Mouse (Mus musculus) kidney, embryonic 16.5 days (tissue): ENCODE measurements around the gene Vwa7. TPM values are rescaled to one million over a fixed set of nuclear protein-coding genes. Genes with fewer than 3 reads are reported as not detected.
A peak's percentile ranks its signal among the peaks of the same experiment; 100 is the strongest.
"Not testable (repeated sequence)": the region's sequence is repeated elsewhere in the genome, so short reads cannot be mapped to it uniquely, and the experiment has no call there.

Experiments
- ATAC-seq: fragments of 200-750 bp; cut with Nextera tagmentation; 2 replicates; pipeline ENCODE4 v1.8.0; 2017; ENCODE audit warnings: moderate TSS enrichment; ENCODE audit not compliant: low FRiP score, low TSS enrichment
- H3K27ac ChIP-seq: fragments of 300-500 bp; sonication (generic); 2 replicates; pipeline ENCODE4 v1.5.1; 2014; ENCODE audit warnings: low read length
- H3K27me3 ChIP-seq: fragments of 300-500 bp; sonication (generic); 2 replicates; pipeline ENCODE4 v1.6.1; 2014; ENCODE audit warnings: low read length, control low read depth, mixed read lengths; ENCODE audit not compliant: insufficient read depth
- H3K36me3 ChIP-seq: fragments of 300-500 bp; sonication (generic); 2 replicates; pipeline ENCODE4 v1.6.1; 2014; ENCODE audit warnings: low read length, control low read depth, mixed read lengths; ENCODE audit not compliant: insufficient read depth
- H3K4me1 ChIP-seq: fragments of 300-500 bp; sonication (generic); 2 replicates; pipeline ENCODE4 v1.6.1; 2014; ENCODE audit warnings: low read length, control low read depth, mixed read lengths; ENCODE audit not compliant: insufficient read depth
- H3K4me2 ChIP-seq: fragments of 300-500 bp; sonication (generic); replicated peaks from 2 replicates; pipeline ENCODE4 v1.6.1; 2014; ENCODE audit warnings: low read depth, low read length
- H3K4me3 ChIP-seq: fragments of 300-500 bp; sonication (generic); 2 replicates; pipeline ENCODE4 v1.5.1; 2014; ENCODE audit warnings: mild to moderate bottlenecking, low read length
- H3K9ac ChIP-seq: fragments of 300-500 bp; sonication (generic); replicated peaks from 2 replicates; pipeline ENCODE4 v1.6.1; 2014; ENCODE audit warnings: low read length
- H3K9me3 ChIP-seq: fragments of 300-500 bp; sonication (generic); 2 replicates; pipeline ENCODE4 v1.6.1; 2016; ENCODE audit warnings: low read length, control low read depth
- WGBS: fragments of 180-500 bp; shearing (Covaris S2); extraction: QIAGEN DNeasy Blood & Tissue Kit; methylation state at CpG from one replicate; pipeline ENCODE4 v1.1.7; 2014; 5-methylcytosine and 5-hydroxymethylcytosine counted together
- polyA plus RNA-seq: library from polyadenylated mRNA; unstranded; fragments of >200 nt; fragmentation: Nextera tagmentation; extraction: Ambion mirVana; gene quantifications from 2 replicates; pipeline ENCODE4 v1.2.1, GENCODE M21; 2015

The Vwa7 gene
- polyA plus RNA-seq, 1 experiment from 2014 or later: 0.21 TPM

- 13% methylated on average over 2 of the region's 2 CpGs for WGBS
Measured at GRCm38 (mm10) chr17:34980655-34981054, 35.7 kb upstream of the Vwa7 start.

GRCm38 (mm10) chr17:34981690-34982180, 34.6 kb upstream of the Vwa7 start, which contains the start of gene Lsm2:
TSS of gene Lsm2 (plus strand) at chr17:34981862.
- Histone ChIP-seq H3K4me3 (peak within 1 kb of the TSS; percentile 92), H3K27me3 (no peaks in the 10 kb centered on the region), H3K27ac (peak within 1 kb of the TSS; percentile 99), H3K4me2 (peak within 1 kb of the TSS; percentile 82), H3K36me3 (peaks cover 17% of the 10 kb centered on the region), H3K9me3 (no peaks in the 10 kb centered on the region), H3K9ac (peak within 1 kb of the TSS; percentile 96), H3K4me1 (peaks cover 27% of the 10 kb centered on the region)
- WGBS: 0% methylated on average over 58 of the region's 58 CpGs
- ATAC-seq: peak; percentile 94

More at GRCm38 (mm10) chr17:34980655-34981054, 35.7 kb upstream of the Vwa7 start:
- Histone ChIP-seq H3K27me3 (no peaks in the 10 kb centered on the region), H3K4me2 (peak overlapping the region; percentile 82), H3K9me3 (no peaks in the 10 kb centered on the region), H3K9ac (peak overlapping the region; percentile 96), H3K27ac (peak overlapping the region; percentile 99; the same call in 1 of the 2 replicates), H3K4me3 (peak overlapping the region; percentile 92), H3K4me1 (peaks cover 27% of the 10 kb centered on the region), H3K36me3 (peaks cover 8% of the 10 kb centered on the region; the same call in 1 of the 2 replicates)
- no peak for ATAC-seq

- peak overlapping the region; percentile 99 for H3K27ac ChIP-seq
- H3K4me1 ChIP-seq: peaks cover 27% of the 10 kb centered on the region
- H3K9me3 ChIP-seq: no peaks in the 10 kb centered on the region
- peaks cover 17% of the 10 kb centered on the region for H3K36me3 ChIP-seq
- H3K4me3 ChIP-seq: peak overlapping the region; percentile 92
- peak overlapping the region; percentile 82 for H3K4me2 ChIP-seq
- WGBS: 0% methylated on average over 15 of the region's 15 CpGs
- no peak; the same call in 1 of the 2 replicates for ATAC-seq
- H3K27me3 ChIP-seq: no peaks in the 10 kb centered on the region
- peak overlapping the region; percentile 96 for H3K9ac ChIP-seq
Measured at GRCm38 (mm10) chr17:34982328-34982727, 34.1 kb upstream of the Vwa7 start.

- ATAC-seq: no peak
- H3K9ac ChIP-seq: no peak overlapping the region
- H3K4me1 ChIP-seq: peaks cover 27% of the 10 kb centered on the region
- H3K9me3 ChIP-seq: no peaks in the 10 kb centered on the region
- 67% methylated on average over 2 of the region's 2 CpGs for WGBS
- H3K27ac ChIP-seq: no peak overlapping the region
- H3K4me3 ChIP-seq: no peak overlapping the region
- H3K36me3 ChIP-seq: peaks cover 22% of the 10 kb centered on the region
- H3K27me3 ChIP-seq: no peaks in the 10 kb centered on the region
- no peak overlapping the region for H3K4me2 ChIP-seq
Measured at GRCm38 (mm10) chr17:34984218-34984617, 32.2 kb upstream of the Vwa7 start.

- Histone ChIP-seq H3K9ac (no peak overlapping the region), H3K4me1 (peaks cover 12% of the 10 kb centered on the region), H3K4me2 (no peak overlapping the region), H3K4me3 (no peak overlapping the region), H3K9me3 (peaks cover 3% of the 10 kb centered on the region; the same call in 1 of the 2 replicates), H3K27ac (no peak overlapping the region), H3K27me3 (no peaks in the 10 kb centered on the region), H3K36me3 (peaks cover 39% of the 10 kb centered on the region)
- ATAC-seq: no peak
Measured at GRCm38 (mm10) chr17:34994751-34995150, 21.6 kb upstream of the Vwa7 start.

- H3K27ac ChIP-seq, H3K9ac ChIP-seq, H3K9me3 ChIP-seq, H3K4me3 ChIP-seq, H3K27me3 ChIP-seq, ATAC-seq, H3K4me2 ChIP-seq: not testable (repeated sequence)
- Histone ChIP-seq H3K4me1 (peaks cover 17% of the 10 kb centered on the region), H3K36me3 (peaks cover 37% of the 10 kb centered on the region)
- 83% methylated on average over 4 of the region's 4 CpGs for WGBS
Measured at GRCm38 (mm10) chr17:34995192-34995591, 21.2 kb upstream of the Vwa7 start.

- H3K4me3 ChIP-seq, H3K9ac ChIP-seq, H3K4me2 ChIP-seq, ATAC-seq, H3K9me3 ChIP-seq, H3K27me3 ChIP-seq, H3K27ac ChIP-seq: not testable (repeated sequence)
- H3K36me3 ChIP-seq: peaks cover 30% of the 10 kb centered on the region
- 89% methylated on average over 4 of the region's 4 CpGs for WGBS
- H3K4me1 ChIP-seq: peaks cover 17% of the 10 kb centered on the region
Measured at GRCm38 (mm10) chr17:34995927-34996326, 20.5 kb upstream of the Vwa7 start.

- H3K9ac ChIP-seq: 0 out of 2 replicates have a peak overlapping the region, but pooled peaks have one; percentile 8
- H3K4me1 ChIP-seq: peaks cover 17% of the 10 kb centered on the region
- H3K36me3 ChIP-seq: peaks cover 24% of the 10 kb centered on the region
- no peak for ATAC-seq
- H3K27ac ChIP-seq: no peak overlapping the region
- no peaks in the 10 kb centered on the region for H3K27me3 ChIP-seq
- 0 out of 2 replicates have a peak overlapping the region, but pooled peaks have one; percentile 10 for H3K4me3 ChIP-seq
- 85% methylated on average over 12 of the region's 14 CpGs for WGBS
- H3K9me3 ChIP-seq: peaks cover 3% of the 10 kb centered on the region; the same call in 1 of the 2 replicates
- H3K4me2 ChIP-seq: peak overlapping the region; percentile 29; the same call in 1 of the 2 replicates
Measured at GRCm38 (mm10) chr17:34996411-34997141, 19.8 kb upstream of the Vwa7 start.

GRCm38 (mm10) chr17:34997142-34997483, 19.3 kb upstream of the Vwa7 start:
- Histone ChIP-seq H3K36me3 (peaks cover 24% of the 10 kb centered on the region), H3K4me2 (peak overlapping the region; percentile 29; the same call in 1 of the 2 replicates), H3K4me1 (peaks cover 19% of the 10 kb centered on the region), H3K27ac (no peak overlapping the region), H3K9ac (no peak overlapping the region), H3K9me3 (peaks cover 3% of the 10 kb centered on the region; the same call in 1 of the 2 replicates), H3K27me3 (no peaks in the 10 kb centered on the region), H3K4me3 (no peak overlapping the region)
- no peak for ATAC-seq
- WGBS: 93% methylated on average over 5 of the region's 5 CpGs
